Mouse (Mus musculus): ENCODE measurements around the gene 1700037H04Rik.

1700037H04Rik gene

GRCm38 (mm10) chr2:131179246-131179886 lies 19.5 kb upstream of the 1700037H04Rik start:
- DNase-seq (ENCODE audit: low spot score): peak; percentile 64

DNA sequence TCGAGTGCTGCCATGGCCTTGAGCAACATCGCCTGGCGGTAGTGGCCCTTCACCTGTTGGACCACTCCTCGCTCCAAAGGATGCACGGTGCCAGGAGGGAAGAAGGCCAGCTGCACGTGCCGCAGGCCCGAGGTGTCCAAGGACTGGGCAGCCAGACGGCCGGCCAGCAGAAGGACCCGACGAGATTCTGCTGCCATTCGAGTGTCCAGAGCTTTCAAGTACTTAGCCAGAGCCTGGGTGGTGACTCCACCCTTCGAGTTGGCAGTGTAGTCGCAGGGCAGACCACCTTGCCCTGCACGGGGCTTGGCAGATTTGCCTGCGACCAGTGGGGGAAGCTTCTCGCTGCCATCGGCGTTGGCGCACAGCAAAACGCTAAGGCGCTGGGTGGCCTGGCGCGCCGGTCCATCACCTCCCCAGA lies 19.0 kb upstream of the 1700037H04Rik start:
- DNase-seq (ENCODE audit: low spot score): peak; percentile 41

DNA sequence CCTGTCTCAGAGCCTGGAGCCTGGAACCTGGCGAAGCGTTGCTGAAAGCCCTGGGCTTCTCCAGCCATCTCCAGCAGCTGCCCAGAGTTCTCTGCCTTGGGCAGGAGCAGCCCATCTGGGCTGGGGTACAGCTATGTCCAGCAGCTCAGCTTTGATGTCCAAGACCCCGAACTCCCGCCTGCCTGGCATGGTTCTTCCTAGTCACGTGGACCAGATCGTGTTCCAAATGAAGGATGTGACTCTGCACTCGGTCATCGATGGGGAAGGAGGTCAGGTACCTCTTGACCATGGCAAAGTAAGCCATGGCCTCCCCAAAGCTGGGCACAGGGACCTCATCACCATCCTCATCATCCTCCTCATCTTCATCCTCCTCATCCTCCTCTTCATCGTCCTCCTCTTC lies 18.1 kb upstream of the 1700037H04Rik start:
- DNase-seq (ENCODE audit: low spot score): no peak

GRCm38 (mm10) chr2:131176491-131176890 lies 16.6 kb upstream of the 1700037H04Rik start:
- peak; percentile 41 for DNase-seq (ENCODE audit: low spot score)

DNA sequence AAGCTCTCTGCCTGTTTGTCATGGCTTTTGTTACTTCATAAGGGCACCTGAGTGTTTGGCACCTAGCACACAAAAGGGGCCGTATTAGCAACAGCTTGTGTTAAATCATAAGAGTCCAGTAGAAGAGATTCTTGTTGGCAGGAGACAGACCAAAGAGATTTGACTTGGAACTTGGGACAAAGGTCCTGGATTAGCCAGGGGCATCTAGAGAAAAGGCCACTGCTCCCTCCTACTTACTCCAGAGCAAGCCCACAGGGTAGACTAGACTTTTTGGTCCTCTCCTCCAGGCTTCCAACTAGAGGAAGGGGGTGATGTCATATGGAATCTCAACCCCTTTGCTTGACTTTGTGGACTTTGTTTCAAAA lies 16.0 kb upstream of the 1700037H04Rik start:
- DNase-seq (ENCODE audit: low spot score): no peak

DNA sequence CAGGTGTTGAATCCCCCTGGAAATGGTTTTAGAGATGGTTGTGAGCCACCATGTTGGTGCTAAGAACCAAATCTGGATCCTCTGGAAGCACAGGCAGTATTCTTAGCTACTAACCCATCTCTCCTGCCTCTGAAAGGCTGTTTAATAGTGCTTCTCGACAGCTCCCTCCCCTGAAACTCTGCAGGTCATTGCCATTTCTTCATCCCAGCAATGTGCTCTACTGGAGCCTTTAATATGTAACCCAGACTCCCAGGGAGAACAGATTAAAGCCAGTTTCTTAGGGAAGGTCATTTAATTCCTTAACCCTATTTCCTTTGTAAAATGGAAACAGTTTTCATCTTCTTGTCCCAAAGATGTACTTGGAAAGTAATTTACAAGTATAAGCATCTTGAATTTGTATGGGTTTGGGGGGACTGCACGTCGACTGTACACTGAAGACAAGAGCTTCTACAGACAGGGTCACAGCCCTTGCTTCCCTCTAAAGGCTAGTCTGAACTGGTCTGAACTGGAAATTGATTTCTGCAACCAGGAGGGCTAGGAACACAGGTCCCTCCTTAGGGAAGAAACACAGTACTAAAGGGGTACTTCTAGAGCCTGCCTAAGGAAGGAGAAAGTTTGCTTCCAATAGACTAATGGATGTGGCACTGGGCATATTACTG lies 15.5 kb upstream of the 1700037H04Rik start:
- DNase-seq (ENCODE audit: low spot score): no peak

- peak; percentile 28 for DNase-seq (ENCODE audit: low spot score)
These were observed 14.8 kb upstream of the 1700037H04Rik start for GRCm38 (mm10) chr2:131174700-131175099.

GRCm38 (mm10) chr2:131172322-131172721 lies 12.4 kb upstream of the 1700037H04Rik start:
- DNase-seq (ENCODE audit: low spot score): no peak

GRCm38 (mm10) chr2:131171401-131172104 lies 11.7 kb upstream of the 1700037H04Rik start:
- DNase-seq (ENCODE audit: low spot score): peak; percentile 78

- no peak for DNase-seq (ENCODE audit: low spot score)
These were observed 11.1 kb upstream of the 1700037H04Rik start for GRCm38 (mm10) chr2:131170936-131171335.

GRCm38 (mm10) chr2:131168914-131169313 lies 9.0 kb upstream of the 1700037H04Rik start:
- no peak for DNase-seq (ENCODE audit: low spot score)

DNA sequence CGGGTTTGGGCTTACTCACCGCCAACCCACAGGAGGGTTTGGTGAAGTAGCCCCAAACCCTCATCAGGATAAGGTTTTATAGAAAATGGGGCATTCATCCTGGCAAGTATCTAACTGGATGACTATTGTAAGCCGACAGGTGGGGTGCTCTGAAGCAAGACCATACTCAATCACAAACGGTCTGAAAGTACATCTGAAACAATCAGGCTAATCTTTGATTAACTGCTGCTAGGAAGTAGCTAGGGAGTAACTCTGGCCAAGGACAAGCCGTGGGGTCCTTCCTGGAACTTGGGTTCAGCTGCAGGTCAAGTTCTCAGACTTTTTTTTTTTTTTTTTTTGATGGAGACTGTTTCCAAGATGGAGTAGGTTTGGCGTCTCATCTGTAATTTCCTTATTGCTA lies 8.1 kb upstream of the 1700037H04Rik start:
- DNase-seq (ENCODE audit: low spot score): no peak

GRCm38 (mm10) chr2:131166172-131166571 lies 6.3 kb upstream of the 1700037H04Rik start:
- DNase-seq (ENCODE audit: low spot score): no peak

DNA sequence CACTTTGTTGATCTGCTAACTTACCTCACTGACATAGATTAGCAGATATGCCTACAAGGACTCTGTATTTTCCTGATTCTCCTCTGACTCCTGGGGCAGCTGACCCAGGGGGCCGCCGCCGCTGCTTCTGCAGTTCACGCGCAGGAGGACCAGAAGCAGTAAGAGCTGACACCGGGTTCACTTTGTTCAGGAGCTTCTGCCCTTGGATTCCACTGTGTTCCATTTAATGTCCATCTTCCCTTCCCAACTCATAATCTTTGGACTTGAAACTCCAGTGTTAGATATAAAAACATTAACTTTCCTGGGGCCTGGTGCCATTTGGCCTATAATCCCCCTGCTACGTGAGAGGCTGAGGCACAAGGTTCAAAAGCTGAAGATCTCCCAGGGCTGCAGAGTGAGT lies 4.0 kb upstream of the 1700037H04Rik start:
- no peak for DNase-seq (ENCODE audit: low spot score)

DNA sequence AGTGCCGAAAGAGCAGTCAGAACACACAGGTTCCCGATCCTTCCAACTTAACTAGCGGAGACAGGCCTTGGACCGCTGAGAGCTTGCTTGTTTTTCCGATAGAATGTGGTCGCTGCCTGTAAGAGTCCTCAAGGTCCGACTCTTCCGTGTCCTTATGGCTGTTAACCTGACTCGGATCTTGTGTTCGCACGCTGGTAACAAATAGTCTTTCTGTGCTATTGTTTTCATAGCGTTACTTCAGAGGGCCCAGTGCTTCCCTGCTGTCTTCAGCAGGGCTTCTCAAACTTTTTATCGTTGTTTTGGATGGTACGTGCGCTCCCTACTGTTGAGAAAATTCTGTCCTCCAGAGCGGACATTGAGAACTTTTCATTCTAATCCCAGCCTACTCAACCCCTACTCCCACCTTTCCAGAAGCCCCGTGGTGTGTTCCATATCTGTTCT lies 810 bp upstream of the 1700037H04Rik start:
- no peak for DNase-seq (ENCODE audit: low spot score)

- peak; percentile 57 for DNase-seq (ENCODE audit: low spot score)
These were observed 380 bp downstream of the 1700037H04Rik start for GRCm38 (mm10) chr2:131159491-131159910.

DNA sequence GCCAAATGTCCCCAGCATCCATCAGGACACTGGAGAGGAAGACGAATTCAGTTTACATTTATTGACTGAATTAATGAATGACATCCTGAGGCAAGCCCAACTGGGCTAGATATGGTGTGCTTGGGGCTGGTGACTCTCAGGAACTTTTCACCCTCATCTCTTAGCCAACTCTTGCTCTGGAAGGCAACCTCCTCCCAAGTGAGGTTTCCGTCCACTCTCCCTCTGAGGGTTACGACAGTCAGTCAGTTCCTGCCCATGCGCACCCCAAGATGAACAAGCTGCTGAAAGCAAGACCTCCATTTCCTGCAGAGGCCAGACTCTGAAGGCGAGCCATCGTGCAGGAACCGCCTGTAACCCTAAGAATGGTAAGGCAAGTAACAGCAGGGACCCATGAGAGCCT lies 2.9 kb downstream of the 1700037H04Rik start:
- DNase-seq (ENCODE audit: low spot score): no peak

GRCm38 (mm10) chr2:131154036-131154435 lies 5.8 kb downstream of the 1700037H04Rik start:
- no peak for DNase-seq (ENCODE audit: low spot score)

DNA sequence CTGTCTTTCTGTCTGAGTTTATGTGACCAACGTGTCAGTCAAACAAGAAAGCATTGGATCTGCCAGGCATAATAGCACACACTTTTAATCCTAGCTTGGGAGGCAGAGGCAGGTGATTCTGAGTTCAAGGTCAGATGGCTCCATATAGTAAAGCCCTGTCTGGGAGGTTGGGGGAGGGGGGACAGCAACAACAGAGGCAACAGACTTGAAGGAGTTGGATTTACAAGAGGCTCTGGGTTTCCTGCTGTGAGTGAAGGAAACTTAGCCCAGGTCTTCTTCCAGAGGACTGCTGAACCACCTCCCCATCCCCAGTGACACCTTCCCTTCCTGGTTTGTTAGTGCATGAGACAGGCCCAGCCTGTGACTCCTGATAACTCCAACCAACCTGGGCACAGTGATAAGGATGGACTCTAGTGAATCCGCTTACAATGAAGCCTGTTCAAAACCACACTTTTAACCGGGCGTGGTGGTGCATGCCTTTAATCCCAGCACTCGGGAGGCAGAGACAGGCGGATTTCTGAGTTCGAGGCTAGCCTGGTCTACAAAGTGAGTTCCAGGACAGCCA lies 7.6 kb downstream of the 1700037H04Rik start:
- DNase-seq (ENCODE audit: low spot score): no peak

DNA sequence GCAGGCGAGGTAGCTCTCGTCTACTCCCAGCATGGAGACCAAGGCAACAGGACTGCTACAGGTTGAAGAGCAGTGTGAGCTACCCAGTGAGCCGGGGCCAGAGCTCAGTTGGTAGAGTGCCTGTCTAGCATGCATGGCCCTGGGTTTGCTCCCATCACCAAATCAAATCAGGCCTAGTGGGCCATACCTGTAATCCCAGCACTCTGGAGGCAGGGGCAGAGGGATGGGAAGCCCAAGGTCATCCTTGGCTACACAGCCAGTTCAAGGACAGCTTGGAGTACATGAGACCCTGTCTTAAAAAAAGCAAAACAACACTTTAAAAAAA lies 10.7 kb downstream of the 1700037H04Rik start:
- DNase-seq (ENCODE audit: low spot score): no peak

GRCm38 (mm10) chr2:131148353-131149253 lies 11.3 kb downstream of the 1700037H04Rik start:
- DNase-seq (ENCODE audit: low spot score): no peak

DNA sequence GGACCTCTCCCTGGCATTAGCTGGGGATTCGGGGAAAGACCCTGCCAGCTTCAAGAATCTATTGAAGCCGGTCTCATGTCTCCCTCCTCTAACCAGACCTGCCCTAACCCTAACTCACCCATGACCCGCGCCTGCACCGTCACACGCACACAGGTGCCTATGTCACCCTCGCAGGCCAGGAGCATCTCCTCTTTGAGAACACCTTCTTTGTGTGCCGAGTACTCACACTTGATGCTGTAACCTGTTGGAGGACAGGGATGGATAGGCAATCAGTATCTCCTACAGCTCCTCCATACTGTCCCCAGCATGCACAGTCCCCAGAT lies 12.9 kb downstream of the 1700037H04Rik start:
- DNase-seq (ENCODE audit: low spot score): no peak

Data from ovary, postnatal 36 days (tissue).